12 mouse cellular contexts compared by ENCODE assay signal in the genomic region with DNA sequence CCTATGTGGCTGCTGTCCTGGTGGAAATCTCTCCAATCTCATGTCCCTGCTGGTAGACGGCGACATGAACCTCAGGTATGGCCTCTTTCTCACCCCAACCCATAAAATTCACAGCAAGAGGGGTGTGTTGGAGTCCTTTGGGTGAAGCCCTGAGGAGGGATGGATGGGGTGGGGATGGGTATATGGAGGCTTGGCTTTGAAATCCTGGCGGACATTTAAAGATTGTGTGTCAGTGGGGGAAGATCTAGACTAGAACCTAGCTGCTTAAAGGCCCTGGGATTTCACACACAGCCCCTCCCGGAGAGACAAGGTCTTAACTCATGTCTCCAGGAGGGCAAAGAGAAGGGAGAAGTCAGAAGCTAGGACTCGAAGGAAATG. TPM values are rescaled to one million over a fixed set of nuclear protein-coding genes. Genes with fewer than 3 reads are reported as not detected.
DNase-seq lines count a peak whose midpoint lies in the region; ATAC-seq and TF ChIP-seq lines count a peak whose summit lies in the region.
"Had no signal": no experiment of that assay in that cellular context is flagged by ENCODE, and none has a peak within 500 bp of the region (broad histone marks: within the 10 kb centered on the region; RNA-seq: fewer than 3 reads in every experiment).

No protein-coding gene starts in this region.

- 35% methylated on average over 5 of the region's 5 CpGs for WGBS in kidney, embryonic 15.5 days
- WGBS in embryonic facial prominence, embryonic 15.5 days, result 40% methylated on average over 5 of the region's 5 CpGs
- 47% methylated on average over 5 of the region's 5 CpGs for WGBS in hindbrain, embryonic 15.5 days
- WGBS in midbrain, embryonic 15.5 days, result 53% methylated on average over 5 of the region's 5 CpGs

- peaks cover 12% of the 10 kb centered on the region for H3K4me1 ChIP-seq in kidney, embryonic 15.5 days
- peaks cover 9% of the 10 kb centered on the region for H3K4me1 ChIP-seq in embryonic facial prominence, embryonic 15.5 days
- H3K4me1 ChIP-seq in hindbrain, embryonic 15.5 days (replicated peaks), result peaks cover 8% of the 10 kb centered on the region; the same call in 1 of the 2 replicates
- H3K4me1 ChIP-seq in midbrain, embryonic 15.5 days, result peaks cover 5% of the 10 kb centered on the region

- no peak overlapping the region for H3K27ac ChIP-seq in kidney, embryonic 15.5 days
- H3K27ac ChIP-seq in embryonic facial prominence, embryonic 15.5 days (replicated peaks), result no peak overlapping the region
- no peak overlapping the region for H3K27ac ChIP-seq in hindbrain, embryonic 15.5 days (replicated peaks)
- no peak overlapping the region for H3K27ac ChIP-seq in midbrain, embryonic 15.5 days
- no peak overlapping the region for H3K27ac ChIP-seq in layer of hippocampus, adult 2 months

- peak overlapping the region; percentile 82 for H3K4me2 ChIP-seq in kidney, embryonic 15.5 days
- peak overlapping the region; percentile 81; the same call in 1 of the 2 replicates for H3K4me2 ChIP-seq in embryonic facial prominence, embryonic 15.5 days (replicated peaks)
- peak overlapping the region; percentile 65 for H3K4me2 ChIP-seq in hindbrain, embryonic 15.5 days
- H3K4me2 ChIP-seq in midbrain, embryonic 15.5 days, result peak overlapping the region; percentile 70

- H3K9me3 ChIP-seq in kidney, embryonic 15.5 days (replicated peaks), result no peaks in the 10 kb centered on the region
- H3K9me3 ChIP-seq in embryonic facial prominence, embryonic 15.5 days (replicated peaks), result no peaks in the 10 kb centered on the region
- no peaks in the 10 kb centered on the region for H3K9me3 ChIP-seq in hindbrain, embryonic 15.5 days
- H3K9me3 ChIP-seq in midbrain, embryonic 15.5 days, result no peaks in the 10 kb centered on the region
- H3K9me3 ChIP-seq: megakaryocyte, embryonic 14.5 days had no signal

- H3K9ac ChIP-seq in kidney, embryonic 15.5 days, result no peak overlapping the region
- no peak overlapping the region for H3K9ac ChIP-seq in embryonic facial prominence, embryonic 15.5 days
- no peak overlapping the region for H3K9ac ChIP-seq in hindbrain, embryonic 15.5 days
- no peak overlapping the region for H3K9ac ChIP-seq in midbrain, embryonic 15.5 days

- no peak for DNase-seq in kidney, postnatal 4 days
- no peak for DNase-seq in spleen, adult 12 weeks (ENCODE audit: low spot score)
- DNase-seq in layer of hippocampus, adult 2 months (ENCODE audit: low spot score in 2 of 2), result no peak
- no peak for DNase-seq in gastrocnemius, postnatal 10 days

- no peak for ATAC-seq in kidney, embryonic 15.5 days (replicated peaks; ENCODE audit: low FRiP score)
- ATAC-seq in embryonic facial prominence, embryonic 15.5 days (ENCODE audit: insufficient number of reproducible peaks, low FRiP score, low TSS enrichment, low read depth), result no peak
- ATAC-seq in hindbrain, embryonic 15.5 days (ENCODE audit: low FRiP score, low read depth), result no peak
- ATAC-seq in midbrain, embryonic 15.5 days (replicated peaks), result peak; percentile 10

- H3K27me3 ChIP-seq in kidney, embryonic 15.5 days, result peaks cover 44% of the 10 kb centered on the region
- peaks cover 31% of the 10 kb centered on the region for H3K27me3 ChIP-seq in embryonic facial prominence, embryonic 15.5 days
- H3K27me3 ChIP-seq in hindbrain, embryonic 15.5 days, result peaks cover 5% of the 10 kb centered on the region; the same call in 1 of the 2 replicates
- peaks cover 8% of the 10 kb centered on the region; the same call in 1 of the 2 replicates for H3K27me3 ChIP-seq in midbrain, embryonic 15.5 days (replicated peaks)

- TF ChIP-seq CTCF in layer of hippocampus, adult 2 months (conservative IDR thresholded peaks at IDR 0.05), result no peak

- peak overlapping the region; percentile 46 for H3K4me3 ChIP-seq in kidney, embryonic 15.5 days (replicated peaks)
- peak overlapping the region; percentile 44; the same call in 1 of the 2 replicates for H3K4me3 ChIP-seq in embryonic facial prominence, embryonic 15.5 days (replicated peaks)
- peak overlapping the region; percentile 48 for H3K4me3 ChIP-seq in hindbrain, embryonic 15.5 days
- H3K4me3 ChIP-seq in midbrain, embryonic 15.5 days, result peak overlapping the region; percentile 50
- H3K4me3 ChIP-seq in layer of hippocampus, adult 2 months, result no peak overlapping the region

- no peaks in the 10 kb centered on the region for H3K36me3 ChIP-seq in kidney, embryonic 15.5 days
- H3K36me3 ChIP-seq in embryonic facial prominence, embryonic 15.5 days, result no peaks in the 10 kb centered on the region
- H3K36me3 ChIP-seq in hindbrain, embryonic 15.5 days, result no peaks in the 10 kb centered on the region
- no peaks in the 10 kb centered on the region for H3K36me3 ChIP-seq in midbrain, embryonic 15.5 days (replicated peaks)

RNA-seq across cellular contexts. Expression of a gene that starts 0.9 kb away (rescaled TPM):
- 1.9 and 4.3 TPM in 2 replicates for polyA plus RNA-seq in kidney, embryonic 15.5 days (2015; fragmentation: Nextera tagmentation; extraction: Ambion mirVana)
- polyA plus RNA-seq in embryonic facial prominence, embryonic 15.5 days (2015; fragmentation: Nextera tagmentation; extraction: Ambion mirVana), result 0.31 and 0.66 TPM in 2 replicates
- polyA plus RNA-seq in hindbrain, embryonic 15.5 days (2015; fragmentation: Nextera tagmentation; extraction: Ambion mirVana), result 29.3 and 36.2 TPM in 2 replicates
- 25.1 and 28.6 TPM in 2 replicates for polyA plus RNA-seq in midbrain, embryonic 15.5 days (2015; fragmentation: Nextera tagmentation; extraction: Ambion mirVana)
- total RNA-seq in layer of hippocampus, adult 2 months (2021), result under 1 TPM; 0.23 to 0.86 TPM
- not detected for total RNA-seq in gastrocnemius, postnatal 10 days (2021)

RNA-seq across cellular contexts. Expression of a gene that starts 33.1 kb away (rescaled TPM):
- polyA plus RNA-seq in kidney, embryonic 15.5 days (2015; fragmentation: Nextera tagmentation; extraction: Ambion mirVana), result not detected in 2 replicates
- not detected in 2 replicates for polyA plus RNA-seq in embryonic facial prominence, embryonic 15.5 days (2015; fragmentation: Nextera tagmentation; extraction: Ambion mirVana)
- polyA plus RNA-seq in hindbrain, embryonic 15.5 days (2015; fragmentation: Nextera tagmentation; extraction: Ambion mirVana), result not detected in 2 replicates
- polyA plus RNA-seq in midbrain, embryonic 15.5 days (2015; fragmentation: Nextera tagmentation; extraction: Ambion mirVana), result not detected in 2 replicates
- total RNA-seq in layer of hippocampus, adult 2 months (2021), result not detected
- total RNA-seq in gastrocnemius, postnatal 10 days (2021), result not detected
- total RNA-seq: ES-E14; left cerebral cortex, adult 18-20 months had no signal
- polyA plus RNA-seq: gonadal fat pad, adult 2 months had no signal
